Mouse (Mus musculus): ENCODE results near the gene Zfp13. TPM values are rescaled to one million over a fixed set of nuclear protein-coding genes. Genes with fewer than 3 reads are reported as not detected.
A peak's percentile ranks its signal among the peaks of the same experiment; 100 is the strongest.
"Not testable (repeated sequence)": the region's sequence is repeated elsewhere in the genome, so short reads cannot be mapped to it uniquely, and the experiment has no call there.

The Zfp13 gene
- total and polyA plus RNA-seq, 2 experiments from 2014 or later, result 5.3 to 18.5 TPM

DNA sequence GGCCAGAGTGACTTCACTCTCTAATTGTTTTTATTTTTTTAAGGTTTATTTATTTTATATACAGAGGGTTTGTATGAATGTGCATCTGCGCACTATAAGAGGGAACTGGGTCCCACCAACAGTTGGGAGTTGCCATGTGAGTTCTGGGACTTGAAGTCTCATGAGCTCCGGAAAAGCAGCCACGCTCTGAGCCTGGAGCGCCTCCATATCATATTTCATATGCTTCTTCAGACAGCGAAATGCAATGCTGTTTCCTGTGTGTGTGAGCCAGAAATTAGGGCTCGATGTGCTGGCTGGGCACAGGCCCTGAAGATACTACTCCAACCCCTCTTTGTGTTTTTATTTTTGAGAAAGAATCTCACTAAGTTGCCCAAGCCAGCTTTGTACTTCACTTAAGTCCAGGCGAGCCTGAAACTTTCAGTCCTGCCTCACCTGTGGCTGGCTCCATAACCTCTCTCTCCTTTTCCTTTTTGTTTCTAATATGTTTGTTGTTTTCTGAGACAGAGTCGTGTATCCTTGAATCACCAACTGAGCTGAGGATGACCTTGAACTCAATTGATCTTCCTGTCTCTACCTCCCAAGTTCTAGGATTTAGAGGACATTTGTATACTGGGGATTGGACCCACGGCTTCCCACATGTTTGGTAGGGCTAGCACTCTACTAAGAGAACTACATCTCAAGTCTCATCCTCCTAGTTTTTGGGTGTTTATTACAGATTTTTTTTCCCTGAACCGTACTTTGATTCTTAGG, 2.7 kb upstream of the Zfp13 start:
- H3K36me3 ChIP-seq (replicated peaks; ENCODE audit: control insufficient read depth, insufficient read depth, low read length), result no peaks in the 10 kb centered on the region
- no peak overlapping the region for H3K27ac ChIP-seq (ENCODE audit: low read depth)
- peaks cover 5% of the 10 kb centered on the region; the same call in 1 of the 2 replicates for H3K4me1 ChIP-seq (ENCODE audit: control insufficient read depth, insufficient read depth)
- 53% methylated on average over 10 of the region's 10 CpGs for WGBS
- no peaks in the 10 kb centered on the region for H3K27me3 ChIP-seq (ENCODE audit: control insufficient read depth, insufficient read depth, low read length)
- H3K9ac ChIP-seq (replicated peaks; ENCODE audit: low read depth, low read length), result no peak overlapping the region
- H3K9me3 ChIP-seq (replicated peaks; ENCODE audit: control insufficient read depth, low read length), result no peaks in the 10 kb centered on the region
- ATAC-seq (ENCODE audit: insufficient read depth, low read depth), result no peak
- H3K4me2 ChIP-seq (ENCODE audit: low read depth, low read length), result no peak overlapping the region
- no peak overlapping the region for H3K4me3 ChIP-seq (ENCODE audit: low read depth, low read length)
- no peak for TF ChIP-seq EP300 (IDR thresholded peaks at IDR 0.05; ENCODE audit: low read depth)
- no peak for TF ChIP-seq CTCF (IDR thresholded peaks at IDR 0.05; ENCODE audit: low read depth)
- no peak for DNase-seq (ENCODE audit: low spot score)

GRCm38 (mm10) chr17:23600641-23601622, 1.6 kb upstream of the Zfp13 start, which contains the start of gene Zscan10:
TSS of gene Zscan10 (plus strand) at chr17:23600856.
- TF ChIP-seq CTCF (IDR thresholded peaks at IDR 0.05; ENCODE audit: low read depth) (no peak), EP300 (IDR thresholded peaks at IDR 0.05; ENCODE audit: low read depth) (no peak)
- Histone ChIP-seq H3K4me1 (ENCODE audit: control insufficient read depth, insufficient read depth) (peaks cover 5% of the 10 kb centered on the region; the same call in 1 of the 2 replicates), H3K27ac (ENCODE audit: low read depth) (peak within 1 kb of the TSS; percentile 89), H3K9me3 (replicated peaks; ENCODE audit: control insufficient read depth, low read length) (no peaks in the 10 kb centered on the region), H3K4me2 (ENCODE audit: low read depth, low read length) (peak within 1 kb of the TSS; percentile 74), H3K36me3 (replicated peaks; ENCODE audit: control insufficient read depth, insufficient read depth, low read length) (no peaks in the 10 kb centered on the region), H3K27me3 (ENCODE audit: control insufficient read depth, insufficient read depth, low read length) (no peaks in the 10 kb centered on the region), H3K4me3 (ENCODE audit: low read depth, low read length) (peak within 1 kb of the TSS; percentile 48; the same call in 1 of the 2 replicates), H3K9ac (replicated peaks; ENCODE audit: low read depth, low read length) (peak within 1 kb of the TSS; percentile 68)
- 56% methylated on average over 15 of the region's 15 CpGs for WGBS
- no peak for ATAC-seq (ENCODE audit: insufficient read depth, low read depth)
- DNase-seq (ENCODE audit: low spot score), result no peak

DNA sequence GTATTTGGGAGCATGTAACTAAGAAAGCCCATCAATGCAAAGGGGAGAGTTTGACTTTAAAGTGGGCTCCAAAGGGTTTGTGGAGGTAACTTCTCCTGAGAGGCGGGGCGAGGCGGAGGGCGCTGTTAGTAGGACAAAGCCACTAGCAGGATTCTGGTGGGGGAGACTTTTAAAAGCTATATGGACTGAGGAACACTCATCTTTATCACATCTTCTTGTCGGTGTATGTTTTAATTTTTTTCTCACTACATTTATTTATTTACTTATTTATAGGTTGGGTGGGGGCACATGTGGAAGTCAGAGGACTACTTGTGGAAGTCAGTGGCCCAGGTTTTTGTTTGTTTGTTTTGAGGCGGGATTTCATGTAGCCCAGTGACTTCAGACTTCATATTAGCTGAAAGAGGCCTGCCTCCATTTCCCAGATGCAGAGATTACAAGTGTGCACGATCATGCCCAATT, 347 bp upstream of the Zfp13 start:
- Histone ChIP-seq H3K27me3 (ENCODE audit: control insufficient read depth, insufficient read depth, low read length) (no peaks in the 10 kb centered on the region), H3K27ac (ENCODE audit: low read depth) (peak overlapping the region; percentile 89), H3K4me3 (ENCODE audit: low read depth, low read length) (peak overlapping the region; percentile 48), H3K4me1 (ENCODE audit: control insufficient read depth, insufficient read depth) (peaks cover 5% of the 10 kb centered on the region; the same call in 1 of the 2 replicates), H3K36me3 (replicated peaks; ENCODE audit: control insufficient read depth, insufficient read depth, low read length) (no peaks in the 10 kb centered on the region), H3K4me2 (ENCODE audit: low read depth, low read length) (peak overlapping the region; percentile 74), H3K9me3 (replicated peaks; ENCODE audit: control insufficient read depth, low read length) (no peaks in the 10 kb centered on the region), H3K9ac (replicated peaks; ENCODE audit: low read depth, low read length) (peak overlapping the region; percentile 68)
- TF ChIP-seq CTCF (IDR thresholded peaks at IDR 0.05; ENCODE audit: low read depth) (no peak), EP300 (IDR thresholded peaks at IDR 0.05; ENCODE audit: low read depth) (no peak)
- ATAC-seq (ENCODE audit: insufficient read depth, low read depth) (peak; percentile 4; the same call in 1 of the 2 replicates), DNase-seq (ENCODE audit: low spot score) (peak; percentile 50)
- WGBS, result 20% methylated on average over 7 of the region's 7 CpGs

- H3K9me3 ChIP-seq (replicated peaks; ENCODE audit: control insufficient read depth, low read length); H3K4me1 ChIP-seq (ENCODE audit: control insufficient read depth, insufficient read depth); H3K4me2 ChIP-seq (ENCODE audit: low read depth, low read length); H3K36me3 ChIP-seq (replicated peaks; ENCODE audit: control insufficient read depth, insufficient read depth, low read length); H3K4me3 ChIP-seq (ENCODE audit: low read depth, low read length); H3K27me3 ChIP-seq (ENCODE audit: control insufficient read depth, insufficient read depth, low read length); ATAC-seq (ENCODE audit: insufficient read depth, low read depth); H3K9ac ChIP-seq (replicated peaks; ENCODE audit: low read depth, low read length); H3K27ac ChIP-seq (ENCODE audit: low read depth); DNase-seq (ENCODE audit: low spot score): not testable (repeated sequence)
- 78% methylated on average over 4 of the region's 4 CpGs for WGBS
Observed at GRCm38 (mm10) chr17:23595139-23595538, 4.1 kb downstream of the Zfp13 start.

DNA sequence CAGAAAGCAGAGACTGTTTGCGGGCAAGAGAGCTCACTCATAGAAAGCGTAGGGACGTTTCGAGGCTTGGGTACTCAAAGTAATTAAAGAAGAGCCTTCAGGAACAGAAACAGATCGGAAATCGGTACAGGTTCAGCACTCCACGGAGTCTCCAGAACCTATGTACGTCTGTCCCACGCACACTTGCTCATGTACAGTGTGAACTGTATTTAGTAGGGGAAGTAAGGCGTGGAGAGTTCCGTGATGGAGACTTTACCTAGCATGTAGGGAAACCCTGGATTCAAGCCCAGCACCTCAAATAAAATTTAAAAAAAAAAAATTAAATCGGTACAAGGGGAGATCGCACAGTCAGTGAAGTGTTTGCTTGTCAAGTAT, 6.4 kb downstream of the Zfp13 start:
- peak; percentile 22; the same call in 1 of the 2 replicates for ATAC-seq (ENCODE audit: insufficient read depth, low read depth)
- Histone ChIP-seq H3K9me3 (replicated peaks; ENCODE audit: control insufficient read depth, low read length) (no peaks in the 10 kb centered on the region), H3K9ac (replicated peaks; ENCODE audit: low read depth, low read length) (peak overlapping the region; percentile 47; the same call in 1 of the 2 replicates), H3K4me3 (ENCODE audit: low read depth, low read length) (peak overlapping the region; percentile 56), H3K27me3 (ENCODE audit: control insufficient read depth, insufficient read depth, low read length) (no peaks in the 10 kb centered on the region), H3K27ac (ENCODE audit: low read depth) (peak overlapping the region; percentile 69), H3K36me3 (replicated peaks; ENCODE audit: control insufficient read depth, insufficient read depth, low read length) (no peaks in the 10 kb centered on the region), H3K4me1 (ENCODE audit: control insufficient read depth, insufficient read depth) (no peaks in the 10 kb centered on the region), H3K4me2 (ENCODE audit: low read depth, low read length) (peak overlapping the region; percentile 83)
- DNase-seq (ENCODE audit: low spot score), result no peak
- TF ChIP-seq CTCF (IDR thresholded peaks at IDR 0.05; ENCODE audit: low read depth) (no peak), EP300 (IDR thresholded peaks at IDR 0.05; ENCODE audit: low read depth) (no peak)
- 14% methylated on average over 13 of the region's 13 CpGs for WGBS
